12 mouse cellular contexts compared by ENCODE assay signal in the genomic region with DNA sequence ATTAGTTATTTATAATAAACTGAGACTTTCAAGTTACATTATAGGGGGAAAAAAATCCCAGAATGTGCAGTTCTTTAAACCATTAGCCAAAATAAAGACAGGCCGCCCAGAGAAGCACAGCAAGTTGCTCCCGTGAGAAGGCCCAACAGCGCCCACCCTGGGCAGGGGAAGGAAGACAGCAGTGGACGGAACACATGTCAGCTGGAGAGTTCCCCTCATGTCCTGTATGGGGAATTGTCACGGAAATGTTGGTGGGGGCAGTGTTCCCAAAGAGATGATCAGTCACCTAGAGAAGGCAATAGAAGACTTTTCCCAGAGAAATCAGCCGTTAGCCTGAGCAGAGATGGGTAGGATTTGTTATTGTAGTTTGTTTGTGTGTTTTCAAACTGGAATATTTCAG. TPM values are rescaled to one million over a fixed set of nuclear protein-coding genes. Genes with fewer than 3 reads are reported as not detected.
DNase-seq lines count a peak whose midpoint lies in the region; ATAC-seq and TF ChIP-seq lines count a peak whose summit lies in the region.
"Had no signal": no experiment of that assay in that cellular context is flagged by ENCODE, and none has a peak within 500 bp of the region (broad histone marks: within the 10 kb centered on the region; RNA-seq: fewer than 3 reads in every experiment).

No protein-coding gene starts in this region.

- no peaks in the 10 kb centered on the region for H3K9me3 ChIP-seq in heart, postnatal 0 days (replicated peaks; ENCODE audit: control insufficient read depth, low read length)
- no peaks in the 10 kb centered on the region for H3K9me3 ChIP-seq in liver, embryonic 12.5 days (replicated peaks)
- no peaks in the 10 kb centered on the region for H3K9me3 ChIP-seq in liver, postnatal 0 days (ENCODE audit: low read length)
- H3K9me3 ChIP-seq: forebrain, embryonic 10.5 days; midbrain, embryonic 10.5 days had no signal

- H3K36me3 ChIP-seq in heart, postnatal 0 days (replicated peaks; ENCODE audit: control insufficient read depth, insufficient read depth, low read length), result no peaks in the 10 kb centered on the region
- H3K36me3 ChIP-seq in liver, embryonic 12.5 days, result no peaks in the 10 kb centered on the region
- H3K36me3 ChIP-seq in liver, postnatal 0 days (replicated peaks; ENCODE audit: insufficient read depth, low read length), result no peaks in the 10 kb centered on the region
- H3K36me3 ChIP-seq: midbrain, embryonic 10.5 days had no signal

- no peak overlapping the region for H3K27ac ChIP-seq in heart, postnatal 0 days (ENCODE audit: low read depth)
- no peak overlapping the region for H3K27ac ChIP-seq in liver, embryonic 12.5 days
- H3K27ac ChIP-seq in bone marrow, adult 2 months (ENCODE audit: control insufficient read depth, insufficient read depth, low read depth, low read length, poor library complexity), result no peak overlapping the region
- peak overlapping the region; percentile 80; the same call in 1 of the 2 replicates for H3K27ac ChIP-seq in liver, postnatal 0 days (ENCODE audit: low read depth)
- H3K27ac ChIP-seq: midbrain, embryonic 10.5 days had no signal

- no peak for DNase-seq in heart, postnatal 0 days (ENCODE audit: low spot score)
- DNase-seq in heart, adult 9 months (ENCODE audit: low spot score in 2 of 2), result no peak
- peak; percentile 19 for DNase-seq in liver
- DNase-seq in liver, postnatal 0 days, result no peak
- DNase-seq in ovary, postnatal 36 days (ENCODE audit: low spot score), result no peak

- H3K9ac ChIP-seq in heart, postnatal 0 days (replicated peaks; ENCODE audit: low read depth, low read length), result no peak overlapping the region
- no peak overlapping the region for H3K9ac ChIP-seq in liver, embryonic 12.5 days
- no peak overlapping the region for H3K9ac ChIP-seq in liver, postnatal 0 days (replicated peaks)

- no peak for ATAC-seq in heart, postnatal 0 days (ENCODE audit: insufficient read depth, low read depth)
- ATAC-seq in liver, embryonic 12.5 days, result no peak
- no peak for ATAC-seq in liver, postnatal 0 days
- ATAC-seq: hindbrain, embryonic 16.5 days had no signal

- WGBS in heart, postnatal 0 days, result 54% methylated on average over 6 of the region's 6 CpGs
- WGBS in liver, embryonic 12.5 days (ENCODE audit: insufficient replicate concordance), result 61% methylated on average over 6 of the region's 6 CpGs
- WGBS in bone marrow, adult 2 months, result 55% methylated on average over 6 of the region's 6 CpGs
- 67% methylated on average over 6 of the region's 6 CpGs for whole genome bisulfite sequencing in liver, postnatal 0 days (ENCODE audit: insufficient replicate concordance)

- no peak for TF ChIP-seq POLR2A in bone marrow, adult 2 months (IDR thresholded peaks at IDR 0.05; ENCODE audit: borderline replicate concordance, control insufficient read depth, low read depth, low read length)

- TF ChIP-seq EP300 in heart, postnatal 0 days (IDR thresholded peaks at IDR 0.05; ENCODE audit: low read depth), result no peak
- TF ChIP-seq EP300 in liver, postnatal 0 days (IDR thresholded peaks at IDR 0.05; ENCODE audit: low read depth), result no peak

- peak; percentile 37 for TF ChIP-seq CTCF in heart, postnatal 0 days (IDR thresholded peaks at IDR 0.05; ENCODE audit: low read depth)
- peak; percentile 36; the same call in 1 of the 2 replicates for TF ChIP-seq CTCF in bone marrow, adult 2 months (IDR thresholded peaks at IDR 0.05; ENCODE audit: control insufficient read depth, insufficient read depth, low read length)
- peak; percentile 52 for TF ChIP-seq CTCF in liver, postnatal 0 days (IDR thresholded peaks at IDR 0.05; ENCODE audit: low read depth)

- H3K4me2 ChIP-seq in heart, postnatal 0 days (ENCODE audit: low read depth, low read length), result no peak overlapping the region
- H3K4me2 ChIP-seq in liver, embryonic 12.5 days, result no peak overlapping the region
- H3K4me2 ChIP-seq in liver, postnatal 0 days (ENCODE audit: low read depth, low read length), result no peak overlapping the region

- H3K4me3 ChIP-seq in heart, postnatal 0 days (ENCODE audit: low read depth, low read length), result no peak overlapping the region
- no peak overlapping the region for H3K4me3 ChIP-seq in liver, embryonic 12.5 days
- H3K4me3 ChIP-seq in bone marrow, adult 2 months (replicated peaks; ENCODE audit: control insufficient read depth, low read depth, low read length), result no peak overlapping the region
- no peak overlapping the region for H3K4me3 ChIP-seq in liver, postnatal 0 days (ENCODE audit: low read depth, low read length)
- H3K4me3 ChIP-seq: forebrain, embryonic 10.5 days; midbrain, embryonic 10.5 days had no signal

- peaks cover 16% of the 10 kb centered on the region; the same call in 1 of the 2 replicates for H3K4me1 ChIP-seq in heart, postnatal 0 days (ENCODE audit: control insufficient read depth, insufficient read depth)
- peaks cover 17% of the 10 kb centered on the region for H3K4me1 ChIP-seq in liver, embryonic 12.5 days
- H3K4me1 ChIP-seq in bone marrow, adult 2 months (ENCODE audit: control insufficient read depth, insufficient read depth, low read length), result peaks cover 7% of the 10 kb centered on the region; the same call in 1 of the 2 replicates
- peaks cover 29% of the 10 kb centered on the region for H3K4me1 ChIP-seq in liver, postnatal 0 days (ENCODE audit: insufficient read depth)

- no peaks in the 10 kb centered on the region for H3K27me3 ChIP-seq in heart, postnatal 0 days (ENCODE audit: control insufficient read depth, insufficient read depth, low read length)
- no peaks in the 10 kb centered on the region for H3K27me3 ChIP-seq in liver, embryonic 12.5 days (replicated peaks)
- H3K27me3 ChIP-seq in liver, postnatal 0 days (ENCODE audit: insufficient read depth, low read length), result no peaks in the 10 kb centered on the region

RNA-seq across cellular contexts. Expression of gene Phxr2, which starts 42.3 kb away (rescaled TPM):
- total RNA-seq in heart, postnatal 0 days (2014; rRNA removed; ENCODE audit: low replicate concordance), result not detected in 2 replicates
- polyA plus RNA-seq in heart, postnatal 0 days (2015; fragmentation: Nextera tagmentation; extraction: Ambion mirVana), result not detected in 2 replicates
- not detected in 2 replicates for polyA plus RNA-seq in liver, embryonic 12.5 days (2016; fragmentation: Nextera tagmentation; extraction: Ambion mirVana)
- not detected in 2 replicates for polyA plus RNA-seq in bone marrow, adult 2 months (2011; ENCODE audit: insufficient read depth, insufficient read length, low replicate concordance, missing spikeins)
- not detected in 2 replicates for polyA plus RNA-seq in liver, postnatal 0 days (2015; fragmentation: Nextera tagmentation; extraction: Ambion mirVana)
- total RNA-seq: layer of hippocampus, postnatal 14 days had no signal
- polyA plus RNA-seq: forebrain, embryonic 10.5 days; limb, embryonic 14.5 days had no signal
